Mouse (Mus musculus) small intestine, adult 2 months (tissue): Measurements from ENCODE around the gene Ppp1r16b.

Experiments
- CTCF ChIP-seq: fragments of 200-500 bp; IDR thresholded peaks from 2 replicates; pipeline ENCODE4 v1.5.1; 2012; ENCODE audit warnings: low read depth, mild to moderate bottlenecking, control low read depth, inconsistent platforms, low read length, moderate library complexity, mixed read lengths; ENCODE audit not compliant: insufficient replicate concordance, insufficient read length; ENCODE audit errors: extremely low read depth
- POLR2A ChIP-seq: fragments of 200-500 bp; IDR thresholded peaks from 2 replicates; pipeline ENCODE4 v1.6.1; 2012; ENCODE audit warnings: low read depth, mild to moderate bottlenecking, control low read depth, inconsistent platforms, low read length, moderate library complexity

- TF ChIP-seq CTCF (no peak), POLR2A (no peak)
Measured at GRCm38 (mm10) chr2:158734500-158735152, 69.4 kb downstream of the Ppp1r16b start.
